Mouse (Mus musculus) urinary bladder, postnatal 4 days (tissue): ENCODE results near the gene Mcam.

Experiments used
- DNase-seq, 2 experiments: peaks; one replicate each; pipeline ENCODE4 v3.0.0; 2021 to 2022; ENCODE audit warnings: low spot score in 2 of 2

Gene Mcam

DNA sequence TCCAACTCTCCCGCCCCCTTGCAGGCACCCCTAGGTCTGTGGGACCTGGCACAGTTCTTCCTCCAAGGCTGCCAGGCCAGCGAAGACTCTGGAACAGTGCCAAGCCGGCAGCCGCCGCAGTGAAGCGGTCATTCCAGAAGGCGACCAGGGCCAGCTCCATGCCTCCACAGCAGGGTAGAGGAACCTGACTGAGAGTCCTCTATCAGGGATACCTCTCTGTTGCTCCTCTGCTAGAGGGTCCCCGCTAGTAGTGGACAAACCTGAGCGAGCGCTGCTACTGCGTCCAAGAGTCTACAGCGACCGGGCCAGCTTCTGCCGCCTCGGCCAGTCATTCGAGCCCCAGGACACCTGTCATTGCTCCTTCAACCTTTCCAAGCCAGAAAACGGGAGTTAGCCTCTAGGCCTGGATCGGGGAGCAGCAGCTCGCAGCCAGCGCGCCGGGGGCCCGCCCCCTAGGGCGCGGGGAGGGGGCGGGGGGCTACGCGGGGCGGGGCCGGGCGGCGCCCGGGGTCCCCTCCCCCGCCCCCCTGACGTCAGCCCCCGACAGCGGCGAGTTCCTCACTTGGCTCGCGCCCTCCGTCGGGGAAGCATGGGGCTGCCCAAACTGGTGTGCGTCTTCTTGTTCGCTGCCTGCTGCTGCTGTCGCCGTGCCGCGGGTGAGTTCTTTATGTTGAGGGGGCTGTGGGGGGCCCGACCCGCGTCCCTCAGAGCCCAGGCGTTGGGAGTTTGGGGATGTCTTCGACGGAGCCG lies at the start of gene Mcam:
Gene Mcam, plus strand, starts transcription at position 369 of the 750 bp plus-strand sequence.
- DNase-seq: peak in 1 of 2 experiments; percentile 53

DNA sequence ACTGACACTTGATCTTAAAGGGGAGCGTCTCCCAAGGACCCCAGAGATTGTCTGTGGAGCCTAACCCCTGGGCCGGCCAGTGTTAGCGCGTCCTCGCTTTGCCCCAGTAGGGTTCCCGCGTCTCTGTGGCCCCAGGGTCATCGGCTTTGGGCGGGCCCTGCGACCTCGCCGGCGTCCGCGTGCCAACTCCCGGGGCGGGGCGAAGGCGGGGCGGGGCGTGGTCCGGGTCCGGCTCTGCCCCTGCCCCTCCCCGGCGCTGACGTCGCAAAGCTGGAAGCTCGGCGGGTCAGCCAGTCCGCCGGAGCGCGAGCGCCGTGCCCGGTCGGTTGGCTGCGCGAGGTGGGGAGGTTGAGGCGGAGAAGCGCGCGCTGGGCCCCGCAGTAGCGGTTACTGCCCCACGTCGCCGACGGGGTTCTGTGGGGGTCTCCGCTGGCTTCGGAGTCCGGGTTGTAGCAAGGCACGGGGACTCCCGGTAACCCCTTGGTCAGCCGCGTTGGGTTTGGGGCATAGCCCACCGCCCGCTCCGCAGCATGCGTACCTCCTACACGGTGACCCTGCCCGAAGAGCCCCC lies 49.5 kb upstream of the Mcam start:
- DNase-seq: peak; percentile 87 to 91

DNA sequence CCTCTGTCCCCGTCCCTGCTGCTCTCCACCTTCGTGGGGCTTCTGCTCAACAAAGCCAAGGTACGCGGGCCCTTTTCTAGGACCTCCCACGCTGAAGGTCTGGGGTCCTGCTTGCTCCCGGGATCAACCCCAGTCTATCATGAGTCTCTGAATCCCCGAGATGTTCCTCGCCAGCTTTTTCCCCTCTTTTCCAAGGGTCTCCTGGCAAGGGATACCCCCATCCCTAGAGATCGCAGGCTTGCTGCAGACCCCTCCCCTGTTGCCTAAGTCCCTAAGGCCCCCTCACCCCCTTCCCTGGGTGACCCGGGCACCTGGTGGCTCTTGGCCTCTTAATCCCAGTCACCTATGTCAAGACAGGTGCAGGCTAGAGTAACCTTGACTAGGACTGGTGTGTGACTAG lies 49.0 kb upstream of the Mcam start:
- DNase-seq: no peak

DNA sequence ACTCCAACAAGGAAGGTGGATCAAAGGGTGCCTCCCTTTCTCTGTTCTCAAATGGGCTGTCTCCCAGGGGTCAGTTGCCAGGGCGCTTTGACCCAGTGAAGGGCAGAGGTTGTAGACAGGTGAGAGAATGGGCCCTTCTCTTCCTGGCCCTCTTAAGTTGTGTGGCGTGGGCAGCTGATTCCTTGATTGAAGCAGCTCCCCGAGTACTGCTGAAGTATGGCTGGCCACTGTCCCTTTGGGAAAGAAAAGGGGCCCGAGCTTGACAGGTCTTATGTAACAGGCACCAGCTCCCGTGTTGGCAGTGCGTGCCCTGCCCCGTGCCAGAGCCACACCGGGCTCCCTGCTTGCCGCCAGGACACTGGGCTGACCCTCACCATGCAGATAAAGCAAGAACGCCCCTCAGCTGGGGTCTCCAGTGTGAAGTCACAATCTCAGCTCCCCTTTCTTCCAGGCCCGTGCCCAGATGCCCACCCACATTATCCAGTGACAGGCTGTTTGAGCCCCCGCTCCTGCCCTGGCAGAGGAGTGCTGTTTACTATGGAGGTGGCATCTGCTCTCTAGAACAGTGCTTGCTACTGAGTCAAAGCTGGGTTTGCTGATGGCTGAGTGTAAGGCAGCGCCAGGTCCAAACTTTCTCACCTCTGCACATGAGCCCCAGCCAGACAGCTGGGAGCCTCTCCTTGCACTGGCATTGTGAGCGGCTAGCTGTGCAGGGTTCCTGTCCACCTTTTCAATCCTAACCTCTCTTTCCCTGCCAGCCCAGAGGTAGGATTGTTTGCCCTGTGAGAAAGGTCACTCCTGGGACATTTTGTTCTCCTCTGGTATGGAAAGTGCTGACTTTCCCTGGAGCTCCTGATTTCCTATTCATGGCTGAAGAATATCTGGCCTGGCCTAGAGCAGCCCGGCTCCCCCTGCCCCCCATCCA lies 48.3 kb upstream of the Mcam start:
- DNase-seq: no peak

- no peak for DNase-seq
These were observed 47.3 kb upstream of the Mcam start for GRCm38 (mm10) chr9:44086960-44087359.

- DNase-seq: no peak
These were observed 46.4 kb upstream of the Mcam start for GRCm38 (mm10) chr9:44087761-44088455.

- no peak for DNase-seq
These were observed 45.2 kb upstream of the Mcam start for GRCm38 (mm10) chr9:44088877-44089608.

DNA sequence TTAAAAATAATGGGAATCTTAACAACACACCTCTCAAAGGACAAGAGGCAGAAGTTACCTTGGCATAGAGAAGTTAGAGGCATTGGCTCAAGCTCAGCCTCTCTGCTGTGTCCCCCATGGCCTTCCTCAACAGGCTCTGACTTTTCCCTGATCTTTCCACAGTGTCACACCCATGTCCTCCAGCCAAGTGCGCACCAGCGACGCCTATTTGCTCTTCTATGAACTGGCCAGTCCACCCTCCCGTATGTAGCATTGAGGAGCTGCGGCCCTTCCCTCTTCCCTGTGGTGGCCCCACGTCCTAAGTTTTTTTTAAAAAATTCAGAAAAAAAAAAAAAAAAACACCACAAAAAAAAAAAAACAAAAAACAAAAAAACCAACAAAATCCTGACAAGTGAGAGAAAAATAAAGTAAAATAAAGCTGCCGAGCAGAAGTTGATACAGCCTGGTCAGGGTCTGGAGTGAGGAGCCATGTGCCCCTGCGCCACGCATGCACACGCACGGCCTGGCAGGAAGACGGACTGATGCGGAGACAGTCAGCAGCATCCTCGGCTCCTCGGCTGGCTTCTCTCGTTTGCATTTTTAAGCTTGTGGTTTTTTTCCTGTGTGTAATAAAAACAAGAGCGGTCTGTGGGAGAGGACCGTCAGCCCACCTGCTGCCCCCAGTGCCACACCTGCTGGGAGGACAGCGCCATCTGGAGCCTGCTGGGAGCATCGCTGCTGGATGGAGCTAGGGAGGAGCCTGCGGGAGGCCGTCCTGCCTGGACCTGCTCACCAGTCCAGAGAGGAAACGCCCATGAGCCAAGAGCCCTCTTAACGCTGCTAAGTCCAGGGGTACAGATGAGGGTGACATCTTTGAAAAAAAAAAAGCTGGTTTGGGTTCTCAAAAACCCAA lies 40.4 kb upstream of the Mcam start:
- DNase-seq: peak; percentile 73 to 86

DNA sequence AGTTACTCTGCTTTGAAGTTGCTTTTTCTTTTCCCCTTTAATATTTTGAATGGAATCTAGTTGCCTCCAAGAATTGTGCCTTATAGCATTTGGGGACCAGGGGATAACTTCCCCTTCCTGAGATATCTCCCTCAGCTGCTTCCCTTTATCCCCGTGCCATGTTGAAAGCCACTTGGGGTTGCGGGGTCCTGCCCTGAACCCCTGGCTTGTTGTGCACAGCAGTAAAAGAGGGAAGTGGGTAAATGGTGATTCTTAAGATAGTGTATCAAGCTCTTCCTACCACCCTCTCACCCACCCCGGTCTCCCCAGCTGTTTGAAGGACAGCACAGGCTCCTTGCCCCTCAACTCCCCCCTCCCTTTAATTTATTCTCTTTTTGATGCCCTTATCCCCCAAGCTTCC lies 39.5 kb upstream of the Mcam start:
- no peak for DNase-seq

GRCm38 (mm10) chr9:44095781-44096180 lies 38.5 kb upstream of the Mcam start:
- no peak for DNase-seq

- no peak for DNase-seq
These were observed 37.7 kb upstream of the Mcam start for GRCm38 (mm10) chr9:44096536-44096935.

DNA sequence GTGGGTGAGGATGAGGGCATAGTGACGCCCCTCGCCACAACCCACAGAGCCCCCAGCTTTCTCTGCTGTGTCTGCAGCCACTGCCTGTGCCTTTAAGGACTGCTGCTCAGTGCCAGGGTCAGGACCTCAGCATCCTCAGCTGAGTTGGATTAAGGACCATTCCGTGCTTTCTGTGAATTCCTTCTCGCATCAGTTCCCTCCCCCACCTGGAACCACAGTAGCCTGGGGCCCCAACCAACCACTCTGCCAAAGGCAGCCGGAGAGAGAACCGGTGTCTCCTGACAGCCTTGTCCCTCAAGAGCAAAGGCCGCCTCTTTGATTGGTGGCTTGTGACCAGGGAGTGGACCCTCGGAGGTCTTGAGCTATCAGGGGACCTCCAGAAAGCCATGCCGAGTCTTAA lies 32.8 kb upstream of the Mcam start, which contains the start of gene Mfrp:
Gene Mfrp, plus strand, starts transcription at position 240 of the 400 bp plus-strand sequence.
- DNase-seq: no peak

GRCm38 (mm10) chr9:44104881-44105280 lies 29.4 kb upstream of the Mcam start:
- no peak for DNase-seq

DNA sequence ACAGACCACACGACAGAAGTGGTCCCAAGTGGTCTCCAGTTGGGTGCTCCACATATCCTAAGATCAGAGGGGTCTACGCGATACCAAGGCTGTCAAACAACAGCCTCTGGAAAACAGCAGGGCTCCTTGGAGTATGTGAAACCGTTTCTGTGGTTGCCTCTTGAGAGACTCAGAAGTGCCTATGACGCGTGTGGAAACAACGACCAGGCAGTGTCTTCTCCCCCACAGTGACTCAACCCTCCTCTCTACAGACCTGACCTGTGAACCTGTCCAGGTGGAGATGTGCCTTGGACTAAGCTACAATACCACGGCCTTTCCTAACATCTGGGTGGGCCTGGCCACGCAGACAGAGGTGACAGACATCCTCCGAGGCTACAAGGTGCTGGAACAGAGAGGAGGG lies 28.5 kb upstream of the Mcam start:
- DNase-seq: no peak

GRCm38 (mm10) chr9:44106182-44106581 lies 28.1 kb upstream of the Mcam start:
- no peak for DNase-seq

GRCm38 (mm10) chr9:44106596-44106995 lies 27.7 kb upstream of the Mcam start:
- DNase-seq: no peak

GRCm38 (mm10) chr9:44107110-44107509 lies 27.2 kb upstream of the Mcam start, which contains the start of gene C1qtnf5:
Gene C1qtnf5, plus strand, starts transcription at chr9:44107245.
- DNase-seq: peak; percentile 87 to 94

GRCm38 (mm10) chr9:44107557-44108179 lies 26.6 kb upstream of the Mcam start:
- DNase-seq: no peak

- DNase-seq: no peak
These were observed 25.8 kb upstream of the Mcam start for GRCm38 (mm10) chr9:44108269-44109055.
